Mouse (Mus musculus) lung, adult 2 months (tissue): ENCODE data around the gene Sgpl1. TPM values are rescaled to one million over a fixed set of nuclear protein-coding genes. Genes with fewer than 3 reads are reported as not detected.

ENCODE experiments used
- DNase-seq: peaks from one replicate; pipeline ENCODE4 v3.0.0; 2022
- H3K4me1 ChIP-seq: fragments of 200-500 bp; 2 replicates; pipeline ENCODE4 v1.6.1; 2011; ENCODE audit warnings: low read length; ENCODE audit not compliant: control insufficient read depth, insufficient read depth
- H3K4me3 ChIP-seq: fragments of 200-500 bp; replicated peaks from 2 replicates; pipeline ENCODE3; 2011; ENCODE audit warnings: low read depth, mild to moderate bottlenecking, control low read depth, low read length; ENCODE audit errors: extremely low read depth
- CTCF ChIP-seq: fragments of 200-500 bp; IDR thresholded peaks from 2 replicates; pipeline ENCODE4 v1.5.1; 2011; ENCODE audit warnings: mild to moderate bottlenecking, low read length, control low read depth; ENCODE audit not compliant: insufficient read depth
- POLR2A ChIP-seq: fragments of 200-500 bp; IDR thresholded peaks from 2 replicates; pipeline ENCODE4 v1.6.1; 2011; ENCODE audit warnings: low read depth, mild to moderate bottlenecking, control low read depth, low read length, borderline replicate concordance; ENCODE audit errors: extremely low read depth
- WGBS: fragments of 180-500 bp; shearing (Covaris S2); methylation state at CpG from one replicate; pipeline ENCODE4 v1.1.7; 2018; 5-methylcytosine and 5-hydroxymethylcytosine counted together
- polyA plus RNA-seq: library from polyadenylated mRNA; depleted of rRNA; stranded (reverse); fragments of >200 nt; gene quantifications from 2 replicates; pipeline ENCODE4 v1.2.3, GENCODE M21; 2012; rRNA removed

Gene Sgpl1
- polyA plus RNA-seq, 1 experiment: 29.2 TPM

GRCm38 (mm10) chr10:61069248-61069647 lies 78.3 kb downstream of the Sgpl1 start:
- Histone ChIP-seq H3K4me3 (no peak overlapping the region), H3K4me1 (peaks cover 3% of the 10 kb centered on the region; the same call in 1 of the 2 replicates)
- 29% methylated on average over 13 of the region's 13 CpGs for WGBS
- no peak for DNase-seq
- TF ChIP-seq CTCF: no peak
- TF ChIP-seq POLR2A: no peak

GRCm38 (mm10) chr10:61068436-61069192 lies 78.9 kb downstream of the Sgpl1 start:
- DNase-seq: peak; percentile 19
- no peak overlapping the region for H3K4me3 ChIP-seq
- H3K4me1 ChIP-seq: peaks cover 3% of the 10 kb centered on the region; the same call in 1 of the 2 replicates
- TF ChIP-seq CTCF: peak; percentile 76
- TF ChIP-seq POLR2A: no peak
- 11% methylated on average over 8 of the region's 8 CpGs for WGBS

- DNase-seq: no peak
- Histone ChIP-seq H3K4me1 (peaks cover 3% of the 10 kb centered on the region; the same call in 1 of the 2 replicates), H3K4me3 (no peak overlapping the region)
- TF ChIP-seq CTCF: no peak
- no peak for TF ChIP-seq POLR2A
- WGBS: 58% methylated on average over 13 of the region's 13 CpGs
Observed at GRCm38 (mm10) chr10:61065287-61066005, 82.1 kb downstream of the Sgpl1 start.

GRCm38 (mm10) chr10:61064635-61065034 lies 82.9 kb downstream of the Sgpl1 start:
- peaks cover 3% of the 10 kb centered on the region; the same call in 1 of the 2 replicates for H3K4me1 ChIP-seq
- no peak for DNase-seq
- TF ChIP-seq CTCF: no peak
- TF ChIP-seq POLR2A: no peak
- WGBS: 30% methylated on average over 8 of the region's 8 CpGs
- H3K4me3 ChIP-seq: no peak overlapping the region

- no peak for DNase-seq
- H3K4me3 ChIP-seq: no peak overlapping the region
- WGBS: 83% methylated on average over 10 of the region's 10 CpGs
- TF ChIP-seq POLR2A (no peak), CTCF (no peak)
- peaks cover 2% of the 10 kb centered on the region; the same call in 1 of the 2 replicates for H3K4me1 ChIP-seq
Observed at GRCm38 (mm10) chr10:61063271-61063864, 84.1 kb downstream of the Sgpl1 start.

- TF ChIP-seq CTCF (no peak), POLR2A (no peak)
- no peaks in the 10 kb centered on the region for H3K4me1 ChIP-seq
- 24% methylated on average over 6 of the region's 6 CpGs for WGBS
- DNase-seq: no peak
- no peak overlapping the region for H3K4me3 ChIP-seq
Observed at GRCm38 (mm10) chr10:61059543-61060110, 87.9 kb downstream of the Sgpl1 start.

- WGBS: 0% methylated on average over 1 of the region's 1 CpGs
- H3K4me3 ChIP-seq: no peak overlapping the region
- no peak for TF ChIP-seq CTCF
- no peak for TF ChIP-seq POLR2A
- H3K4me1 ChIP-seq: no peaks in the 10 kb centered on the region
- no peak for DNase-seq
Observed at GRCm38 (mm10) chr10:61059101-61059500, 88.4 kb downstream of the Sgpl1 start.

- Histone ChIP-seq H3K4me1 (no peaks in the 10 kb centered on the region), H3K4me3 (no peak overlapping the region)
- no peak for DNase-seq
- 98% methylated on average over 7 of the region's 7 CpGs for WGBS
- TF ChIP-seq POLR2A: no peak
- TF ChIP-seq CTCF: no peak
Observed at GRCm38 (mm10) chr10:61056661-61057060, 90.8 kb downstream of the Sgpl1 start.

GRCm38 (mm10) chr10:61051993-61052613 lies 95.4 kb downstream of the Sgpl1 start:
- Histone ChIP-seq H3K4me3 (no peak overlapping the region), H3K4me1 (no peaks in the 10 kb centered on the region)
- no peak for TF ChIP-seq POLR2A
- TF ChIP-seq CTCF: peak; percentile 94
- 59% methylated on average over 14 of the region's 14 CpGs for WGBS
- DNase-seq: peak; percentile 54

Other genes with a start within 250 kb of the Sgpl1 start
- 5.2 and 6.9 TPM in 2 replicates for gene Pcbd1, start 58.4 kb downstream of the Sgpl1 start, polyA plus RNA-seq
- gene Tbata, start 24.3 kb upstream of the Sgpl1 start, polyA plus RNA-seq: 3.8 and 4.1 TPM in 2 replicates
- gene Adamts14, start 125.7 kb upstream of the Sgpl1 start, polyA plus RNA-seq: 3.6 TPM in 2 replicates
- gene Prf1, start 150.1 kb upstream of the Sgpl1 start, polyA plus RNA-seq: 6.2 and 8.0 TPM in 2 replicates
- gene Pald1, start 235.8 kb upstream of the Sgpl1 start, polyA plus RNA-seq: 69.1 and 76.2 TPM in 2 replicates